Mouse (Mus musculus): ENCODE results near the gene Neo1.
"Not testable (repeated sequence)": the region's sequence is repeated elsewhere in the genome, so short reads cannot be mapped to it uniquely, and the experiment has no call there.

Neo1 gene

DNA sequence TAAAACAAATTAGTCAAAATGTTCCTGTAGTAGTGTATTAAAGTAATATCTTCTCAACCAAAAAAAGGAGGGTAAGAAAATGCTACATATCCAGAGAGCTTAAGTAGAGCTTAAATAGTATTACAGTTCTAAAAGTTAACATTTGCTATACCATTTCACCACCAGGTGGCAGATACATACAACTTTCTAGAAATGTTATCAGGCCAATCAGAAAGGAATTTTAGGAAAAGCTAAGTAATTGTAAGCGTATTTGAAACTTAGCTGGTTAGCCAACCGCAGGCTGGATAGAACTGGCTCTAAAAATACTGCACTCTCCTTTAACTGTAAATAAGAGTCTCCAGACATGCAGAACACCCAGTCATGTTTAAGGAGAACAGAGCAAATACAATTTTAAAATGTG is 22.9 kb downstream of the Neo1 start:
- DNase-seq (ENCODE audit: extremely low read depth, low read depth, low spot score) = no peak

DNA sequence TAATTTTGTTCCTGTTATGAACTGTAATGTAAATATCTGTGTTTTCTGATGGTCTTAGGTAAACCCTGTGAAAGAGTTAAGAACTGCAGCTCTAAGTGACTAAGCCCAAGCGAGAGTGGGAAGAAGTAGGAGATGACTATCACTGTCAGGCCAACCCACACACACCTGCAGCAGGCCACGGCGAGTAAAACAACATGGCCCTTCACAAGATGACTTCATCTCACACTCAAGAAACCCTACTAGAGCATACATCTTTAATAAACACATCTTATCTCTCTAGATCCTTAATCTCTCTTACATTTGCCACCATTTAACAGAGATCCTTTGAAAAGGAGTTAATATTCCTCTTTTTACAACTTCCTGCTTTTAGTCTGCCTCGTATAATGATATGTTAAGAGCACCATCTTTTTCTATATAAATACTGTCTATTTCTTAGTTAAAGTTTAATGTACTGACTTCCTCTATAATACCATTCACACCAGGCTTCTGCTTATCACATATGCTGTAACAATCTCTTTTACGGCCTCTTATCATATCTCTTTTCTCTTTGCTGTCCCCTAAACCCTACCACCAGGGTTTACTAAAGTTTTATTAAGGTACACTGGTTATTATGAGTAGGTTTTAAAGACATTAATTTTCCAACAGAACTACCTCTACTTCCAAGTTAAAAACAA is 46.8 kb downstream of the Neo1 start:
- DNase-seq (ENCODE audit: extremely low read depth, low read depth, low spot score) = no peak

- DNase-seq (ENCODE audit: extremely low read depth, low read depth, low spot score) = no peak
These were observed 57.2 kb downstream of the Neo1 start for GRCm38 (mm10) chr9:58979034-58979433.

GRCm38 (mm10) chr9:58971154-58971553 is 65.1 kb downstream of the Neo1 start:
- not testable (repeated sequence) for DNase-seq (ENCODE audit: extremely low read depth, low read depth, low spot score)

DNA sequence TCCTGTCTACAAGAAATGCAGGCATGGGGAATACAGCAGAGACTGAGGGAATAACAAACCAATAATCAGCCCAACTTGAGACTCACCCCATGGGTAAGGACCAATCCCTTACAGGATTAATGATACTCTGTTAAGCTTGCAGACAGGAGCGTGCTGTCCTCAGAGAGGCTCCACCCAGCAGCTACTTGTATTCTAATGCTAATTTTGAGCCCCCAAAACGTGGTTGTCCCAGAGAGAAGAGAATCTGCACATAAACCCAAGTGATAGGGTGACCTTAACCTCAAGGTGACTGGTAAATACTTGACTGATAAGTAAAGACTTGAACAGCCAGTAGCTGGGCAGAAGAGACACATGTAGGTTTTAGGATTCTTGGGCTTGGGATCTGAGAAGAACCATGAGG is 68.9 kb downstream of the Neo1 start:
- no peak for DNase-seq (ENCODE audit: extremely low read depth, low read depth, low spot score)

DNA sequence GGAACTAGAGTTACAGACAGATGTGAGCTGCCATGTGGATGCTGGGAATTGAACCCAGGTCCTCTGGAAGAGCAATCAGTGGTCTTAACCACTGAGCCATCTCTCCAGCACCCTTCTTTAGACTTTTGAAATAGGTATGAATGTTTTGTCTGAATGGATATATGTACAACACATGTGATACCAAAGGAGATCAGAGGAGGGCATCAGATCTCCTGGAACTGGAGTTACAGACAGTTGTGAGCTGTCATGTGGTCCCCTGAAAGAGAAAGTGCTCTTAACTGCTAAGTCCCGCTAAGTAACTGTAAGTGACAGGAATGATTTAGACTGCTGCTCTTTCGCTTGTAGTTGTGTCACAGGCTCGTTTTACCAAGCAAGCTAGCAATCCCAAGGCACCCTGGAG is 80.7 kb downstream of the Neo1 start:
- no peak for DNase-seq (ENCODE audit: extremely low read depth, low read depth, low spot score)

GRCm38 (mm10) chr9:58945910-58946309 is 90.3 kb downstream of the Neo1 start:
- not testable (repeated sequence) for DNase-seq (ENCODE audit: extremely low read depth, low read depth, low spot score)

GRCm38 (mm10) chr9:58934776-58935175 is 101.5 kb downstream of the Neo1 start:
- DNase-seq (ENCODE audit: extremely low read depth, low read depth, low spot score) = peak; percentile 7

DNA sequence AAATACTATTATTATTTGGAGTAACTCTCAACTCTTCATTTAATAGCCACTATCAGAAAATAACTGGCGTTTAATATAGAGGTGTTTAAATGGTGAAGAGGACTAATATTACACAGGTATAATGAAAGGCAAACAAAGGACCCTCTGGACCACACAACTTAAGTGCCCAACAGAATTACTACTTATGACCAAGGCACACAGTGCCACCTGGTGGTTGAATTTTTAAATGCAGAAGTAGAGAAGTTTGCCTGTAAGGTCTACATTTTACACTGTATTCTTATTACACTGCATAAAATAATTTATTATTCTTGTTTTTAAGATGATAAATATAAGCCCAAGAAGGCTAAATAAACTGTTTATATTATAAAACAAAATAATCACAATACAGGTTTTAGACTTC is 108.1 kb downstream of the Neo1 start:
- DNase-seq (ENCODE audit: extremely low read depth, low read depth, low spot score) = no peak

GRCm38 (mm10) chr9:58902869-58903585 is 133.2 kb downstream of the Neo1 start:
- DNase-seq (ENCODE audit: extremely low read depth, low read depth, low spot score) = no peak

- no peak for DNase-seq (ENCODE audit: extremely low read depth, low read depth, low spot score)
These were observed 136.6 kb downstream of the Neo1 start for GRCm38 (mm10) chr9:58899602-58900001.

DNA sequence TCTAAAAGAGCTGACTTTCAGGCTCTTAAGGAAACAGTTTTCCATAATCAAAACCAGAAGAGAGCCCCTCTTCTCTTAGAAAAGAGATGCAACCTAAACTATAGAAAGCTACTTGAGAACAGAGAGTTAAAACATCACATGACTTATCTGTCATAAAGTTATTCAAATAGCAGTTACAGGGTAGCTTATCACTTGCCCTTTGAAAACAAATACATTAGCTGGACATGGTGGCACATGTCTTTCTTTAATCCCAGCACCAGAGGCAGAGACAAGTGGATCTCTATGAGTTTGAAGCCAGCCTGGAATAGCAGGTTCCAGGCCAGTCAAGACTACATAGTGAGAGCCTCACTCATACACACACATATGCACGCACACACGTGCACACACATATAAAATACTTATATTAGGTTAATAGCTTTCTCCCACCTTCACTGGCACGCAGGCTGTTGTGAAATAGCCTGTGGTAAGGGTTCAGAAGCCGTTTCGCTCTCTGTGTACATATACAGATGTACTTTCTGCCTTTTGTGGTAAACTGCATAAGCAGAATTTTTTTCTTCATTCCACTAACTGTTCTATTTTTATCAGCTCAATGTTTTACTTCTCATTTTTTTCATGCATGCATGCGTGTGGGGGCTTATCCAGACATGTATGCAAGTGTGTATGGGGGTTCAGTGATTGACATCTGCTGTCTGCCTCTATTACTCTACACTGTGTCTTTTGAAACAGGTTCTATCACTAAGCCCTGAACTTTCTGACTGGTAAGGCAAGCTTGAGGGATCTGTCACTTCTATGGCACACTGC is 144.2 kb downstream of the Neo1 start:
- no peak for DNase-seq (ENCODE audit: extremely low read depth, low read depth, low spot score)

DNA sequence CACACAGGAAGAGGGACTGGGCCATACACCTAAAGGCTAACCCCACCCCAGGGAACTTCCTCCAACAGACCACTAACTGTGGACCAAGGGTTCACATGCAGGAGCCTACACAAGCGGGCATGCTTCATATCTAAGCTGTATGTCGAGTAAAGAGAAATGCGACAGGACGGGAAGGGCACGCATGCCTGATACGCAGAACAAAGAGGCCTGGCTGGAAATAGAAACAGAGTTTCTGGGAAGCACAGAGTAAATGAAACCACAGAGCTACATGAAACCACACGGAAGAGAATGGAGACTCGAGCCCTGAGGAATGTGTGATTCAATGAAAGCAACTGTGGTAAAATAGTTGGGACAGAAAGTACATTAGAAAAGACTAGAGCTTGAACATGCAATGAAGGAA is 145.3 kb downstream of the Neo1 start:
- DNase-seq (ENCODE audit: extremely low read depth, low read depth, low spot score) = no peak

DNA sequence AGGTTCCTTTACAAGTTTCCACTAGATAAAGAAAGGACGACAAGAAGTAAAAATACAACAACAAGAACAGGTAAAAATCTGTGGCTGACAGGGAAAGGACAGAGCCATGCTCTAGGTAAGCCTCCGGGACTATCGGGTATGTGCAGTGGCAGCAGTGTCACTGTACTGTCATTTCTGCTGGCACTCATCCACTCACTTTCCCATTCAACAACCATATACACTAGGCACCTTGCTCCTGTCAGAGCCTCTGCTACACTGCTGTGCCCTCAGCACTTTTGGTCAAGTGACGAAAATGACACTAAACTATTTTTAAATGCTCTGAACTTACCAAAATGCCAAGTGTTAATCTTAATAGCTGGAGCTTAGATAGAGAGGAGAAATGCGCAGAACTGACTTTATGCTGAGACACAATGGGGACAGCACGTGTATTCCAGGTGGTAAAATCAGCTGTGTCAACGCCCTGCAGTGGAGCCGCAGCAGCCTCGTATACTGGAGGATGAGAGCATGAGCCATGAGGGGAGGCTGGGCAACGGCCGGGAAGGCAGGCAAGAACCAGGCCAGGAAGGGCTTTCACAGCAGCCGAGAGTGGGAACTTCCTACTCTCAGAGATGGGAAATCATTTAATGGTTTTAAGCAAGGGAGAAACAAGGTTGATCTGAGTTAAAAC is 146.3 kb downstream of the Neo1 start:
- no peak for DNase-seq (ENCODE audit: extremely low read depth, low read depth, low spot score)

DNA sequence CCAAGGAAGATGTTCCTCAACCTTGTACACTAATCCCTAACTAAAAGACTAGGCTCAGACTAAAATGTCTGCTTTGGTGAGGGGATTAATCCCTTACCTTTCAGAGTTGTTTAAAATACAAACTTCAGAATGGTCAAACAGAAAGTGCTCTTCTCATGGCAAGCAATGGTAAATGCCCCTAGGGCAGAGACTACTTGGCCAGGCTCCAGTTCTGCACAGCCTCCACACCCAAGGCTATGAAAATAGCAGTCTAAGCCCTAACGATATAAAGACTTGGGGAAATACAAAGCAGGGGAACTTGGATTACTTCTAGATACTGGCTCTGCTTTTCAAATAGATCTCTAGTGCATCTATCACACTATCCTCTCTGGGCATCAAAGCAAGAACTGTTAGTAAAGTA is 153.6 kb downstream of the Neo1 start:
- DNase-seq (ENCODE audit: extremely low read depth, low read depth, low spot score) = no peak

DNA sequence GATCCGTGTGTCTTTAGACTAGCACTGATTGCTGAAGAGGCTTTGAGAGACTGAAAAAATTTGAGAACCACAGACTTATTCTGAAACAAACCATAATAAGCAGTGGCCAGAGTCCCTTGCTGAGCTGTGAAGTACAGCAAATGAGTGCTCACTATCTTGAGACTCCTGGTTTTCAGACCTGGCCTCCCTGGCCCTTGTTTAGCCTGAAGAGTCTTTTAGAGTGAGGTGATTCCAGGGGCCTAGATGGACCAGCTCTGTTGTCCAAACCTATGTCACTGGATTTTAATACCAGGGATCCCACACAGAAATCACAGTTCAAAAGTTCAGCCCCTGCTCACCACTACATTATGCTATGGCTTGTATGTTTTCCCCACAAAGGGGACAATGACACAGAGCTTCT is 156.4 kb downstream of the Neo1 start:
- no peak for DNase-seq (ENCODE audit: extremely low read depth, low read depth, low spot score)

- DNase-seq (ENCODE audit: extremely low read depth, low read depth, low spot score) = no peak
These were observed 159.2 kb downstream of the Neo1 start for GRCm38 (mm10) chr9:58876946-58877625.

GRCm38 (mm10) chr9:58875439-58875838 is 160.8 kb downstream of the Neo1 start:
- no peak for DNase-seq (ENCODE audit: extremely low read depth, low read depth, low spot score)

GRCm38 (mm10) chr9:58874354-58874753 is 161.9 kb downstream of the Neo1 start:
- no peak for DNase-seq (ENCODE audit: extremely low read depth, low read depth, low spot score)

DNA sequence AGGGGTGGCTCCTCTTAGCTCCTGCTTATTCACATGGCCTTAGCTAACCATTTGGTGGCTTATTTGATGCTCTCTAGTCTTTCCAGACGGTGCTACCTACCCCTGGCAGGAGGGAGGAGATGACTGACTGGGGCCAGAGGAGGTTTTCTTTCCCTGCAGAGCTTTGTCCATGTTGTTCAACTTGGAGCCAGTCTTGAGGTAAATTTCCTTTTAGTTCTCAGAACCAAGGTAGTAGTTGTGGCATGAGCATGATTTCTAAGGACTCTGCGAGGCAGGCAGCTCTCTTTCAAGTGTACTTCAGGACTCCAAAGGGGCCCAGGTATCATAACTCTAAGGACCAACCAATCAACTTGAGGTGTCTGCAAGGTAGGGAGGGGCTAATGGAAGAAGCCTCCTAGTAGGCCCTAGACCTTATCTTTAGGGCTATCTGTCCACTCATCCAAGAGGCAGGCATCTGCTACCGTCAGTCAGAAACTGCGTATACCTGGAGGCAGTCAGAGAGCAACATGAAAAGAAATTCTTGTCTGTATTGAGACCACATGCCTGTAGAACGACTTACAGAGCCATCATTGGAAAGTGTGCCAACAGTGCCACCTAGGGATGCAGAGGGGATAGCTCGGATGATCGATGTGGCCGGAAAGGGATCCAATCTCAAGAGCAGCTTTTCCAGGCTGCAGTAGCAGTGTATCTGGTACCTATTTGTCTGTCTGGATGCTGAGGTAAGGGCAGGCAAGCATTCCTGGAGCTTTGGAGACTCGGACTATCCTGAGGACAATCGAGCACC is 162.5 kb downstream of the Neo1 start:
- no peak for DNase-seq (ENCODE audit: extremely low read depth, low read depth, low spot score)
